Mouse (Mus musculus) CD4-positive, CD25-positive, alpha-beta regulatory T cell, adult 4 months (primary cell): Measurements from ENCODE around the gene Sez6l. TPM values are rescaled to one million over a fixed set of nuclear protein-coding genes. Genes with fewer than 3 reads are reported as not detected.

Experiments used
- ATAC-seq: one replicate; pipeline ENCODE4 v1.8.0; 2017
- polyA plus RNA-seq, 2 experiments: library from polyadenylated mRNA; unstranded; fragments of 100-300 nt; shearing (Covaris generic); gene quantifications; one replicate each; pipeline ENCODE4 v1.2.1; 2017

Gene Sez6l
- polyA plus RNA-seq, 2 experiments from 2014 or later: not detected

DNA sequence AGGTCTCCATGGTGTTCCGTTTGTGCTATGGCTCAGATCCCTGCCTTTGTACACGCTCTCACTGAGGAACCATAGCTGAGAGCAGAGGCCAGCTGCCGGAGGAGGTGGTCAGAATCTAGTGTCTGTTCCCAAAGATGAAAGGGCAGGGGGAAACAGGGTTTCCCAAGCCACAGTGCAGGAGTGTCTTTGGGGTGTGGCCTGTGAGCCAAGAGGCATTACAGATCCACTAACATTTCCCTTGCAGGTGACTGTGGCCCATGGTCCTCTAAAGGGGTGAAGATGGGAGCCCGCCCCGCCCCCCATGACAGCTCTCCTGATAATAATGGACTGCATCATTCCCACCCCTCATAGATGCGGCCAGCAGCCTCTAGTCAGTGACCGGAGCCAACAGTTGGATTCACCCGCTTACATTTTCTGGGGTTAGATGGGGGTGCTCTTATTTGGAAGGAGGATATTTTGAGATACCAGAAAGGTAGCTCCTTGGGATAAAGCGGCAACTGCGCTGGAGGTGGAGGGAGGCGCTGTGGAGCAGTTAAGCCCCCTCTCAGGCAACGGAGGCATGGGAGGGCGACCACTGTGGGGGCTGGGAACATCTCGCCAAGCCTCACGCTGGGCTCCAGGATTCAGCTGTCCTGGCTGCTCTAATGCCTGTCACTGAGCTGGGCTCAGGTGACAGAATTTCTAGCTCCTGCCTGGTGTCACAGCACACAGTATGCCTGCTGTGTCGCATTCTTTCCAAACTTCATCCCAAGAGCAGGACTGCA, 43.5 kb downstream of the Sez6l start:
- ATAC-seq: no peak

GRCm38 (mm10) chr5:112532894-112533293, 44.1 kb downstream of the Sez6l start:
- ATAC-seq: no peak

GRCm38 (mm10) chr5:112532210-112532609, 44.8 kb downstream of the Sez6l start:
- ATAC-seq: no peak

DNA sequence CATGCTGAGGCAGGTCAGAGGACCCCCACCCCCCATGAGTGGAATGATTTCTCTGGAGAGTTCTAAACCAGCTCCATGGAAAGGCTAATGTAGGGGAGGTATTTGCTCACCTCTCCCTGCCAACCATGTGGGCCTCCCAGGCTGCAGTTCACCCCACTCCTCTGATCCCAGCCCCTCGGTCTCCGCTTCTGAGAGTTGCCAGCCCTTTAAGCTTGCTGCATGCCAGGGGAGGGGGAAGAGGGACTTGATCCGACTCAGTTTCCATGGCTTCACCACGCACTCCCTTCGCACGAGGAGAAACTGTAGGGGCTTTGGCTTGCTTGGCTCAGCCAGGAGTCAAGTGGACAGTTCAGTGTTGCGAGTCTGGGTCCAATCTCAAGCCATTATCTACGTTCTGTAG, 45.9 kb downstream of the Sez6l start:
- no peak for ATAC-seq

GRCm38 (mm10) chr5:112526936-112527335, 50.0 kb downstream of the Sez6l start:
- ATAC-seq: no peak

DNA sequence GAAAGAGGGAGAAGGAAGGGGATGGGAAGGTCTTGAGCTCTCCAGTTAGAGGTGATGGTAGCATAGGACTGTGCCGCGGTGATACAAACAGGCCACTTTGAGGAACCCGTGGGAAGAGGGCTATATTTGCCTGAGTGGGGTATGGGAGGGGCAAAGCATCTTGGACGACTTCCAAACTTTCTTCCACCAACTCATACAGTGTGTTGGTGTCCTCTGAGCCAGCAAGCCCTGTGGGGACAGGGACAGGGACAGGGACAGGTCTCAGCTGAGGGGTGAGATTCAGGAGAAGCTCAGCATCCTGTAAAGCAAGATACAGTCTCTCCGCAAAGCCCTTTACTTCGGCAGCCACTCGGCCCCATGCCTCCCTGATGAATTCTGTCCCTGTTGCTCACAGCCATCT, 50.5 kb downstream of the Sez6l start:
- no peak for ATAC-seq

- ATAC-seq: no peak
These were observed 51.0 kb downstream of the Sez6l start for GRCm38 (mm10) chr5:112525980-112526379.

DNA sequence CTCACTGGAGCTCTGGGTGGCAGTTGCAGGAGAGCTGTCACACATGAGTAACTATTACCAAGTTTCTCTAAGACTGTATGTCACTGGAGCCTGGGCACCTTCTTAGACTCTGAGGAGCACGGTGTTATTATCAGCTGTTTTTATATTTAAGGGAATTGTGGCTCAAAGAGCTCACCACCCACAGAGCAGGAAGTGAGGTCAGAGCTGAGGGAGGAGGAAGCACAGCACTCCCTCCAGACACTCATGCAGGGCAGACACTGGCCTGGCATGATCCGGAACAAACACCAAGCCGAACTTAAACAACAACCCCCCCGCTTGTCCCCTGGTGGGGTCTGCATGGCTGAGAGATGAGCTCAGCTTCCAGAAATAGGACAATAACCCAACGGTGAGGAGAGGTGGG, 51.7 kb downstream of the Sez6l start:
- ATAC-seq: no peak

GRCm38 (mm10) chr5:112523796-112524195, 53.2 kb downstream of the Sez6l start:
- ATAC-seq: no peak

GRCm38 (mm10) chr5:112523331-112523730, 53.7 kb downstream of the Sez6l start:
- no peak for ATAC-seq

- no peak for ATAC-seq
These were observed 55.1 kb downstream of the Sez6l start for GRCm38 (mm10) chr5:112521703-112522527.

GRCm38 (mm10) chr5:112520826-112521702, 55.9 kb downstream of the Sez6l start:
- no peak for ATAC-seq

DNA sequence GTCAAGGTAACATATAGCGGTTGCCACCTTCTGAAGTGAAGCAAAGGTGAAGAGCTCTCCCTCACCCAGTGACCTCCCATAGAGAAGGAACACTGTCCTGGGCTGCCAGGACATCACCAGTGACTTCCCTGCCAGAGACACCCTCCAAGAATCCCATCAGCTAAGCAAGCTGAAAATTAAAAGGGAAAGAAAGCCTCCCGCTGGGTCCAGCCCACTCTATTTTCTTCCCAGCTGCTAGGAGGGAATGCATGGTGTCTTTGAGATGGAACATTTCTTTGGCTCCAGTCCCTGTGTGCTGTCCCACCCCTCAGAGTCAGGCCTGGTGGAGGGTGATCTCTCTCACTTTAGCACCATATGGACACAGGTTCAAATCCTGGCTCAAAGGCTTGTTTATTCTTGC, 58.2 kb downstream of the Sez6l start:
- no peak for ATAC-seq

DNA sequence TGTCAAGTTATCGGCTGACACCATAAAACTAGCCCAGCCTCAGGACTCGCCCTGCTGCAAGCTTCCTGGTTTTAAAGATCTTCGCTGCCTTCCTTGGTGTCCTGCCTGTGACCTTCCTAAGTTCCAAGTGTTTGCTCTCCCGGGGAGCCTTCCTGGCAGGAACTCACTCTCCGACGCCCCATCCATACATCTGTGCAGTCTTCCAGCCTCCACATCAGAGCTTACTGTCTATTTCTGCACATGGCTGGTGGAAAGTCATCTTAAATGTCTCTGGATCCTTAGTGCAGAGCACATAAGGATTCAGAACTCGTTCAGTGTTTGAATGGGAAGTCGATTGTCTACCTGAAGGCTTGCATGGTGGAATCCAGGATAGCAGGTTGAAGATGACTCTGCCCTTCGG, 59.5 kb downstream of the Sez6l start:
- ATAC-seq: no peak

- no peak for ATAC-seq
These were observed 60.5 kb downstream of the Sez6l start for GRCm38 (mm10) chr5:112516527-112516926.

- ATAC-seq: no peak
These were observed 66.6 kb downstream of the Sez6l start for GRCm38 (mm10) chr5:112510351-112510750.

- no peak for ATAC-seq
These were observed 67.1 kb downstream of the Sez6l start for GRCm38 (mm10) chr5:112509916-112510315.

- ATAC-seq: no peak
These were observed 71.4 kb downstream of the Sez6l start for GRCm38 (mm10) chr5:112505595-112505994.

- ATAC-seq: no peak
These were observed 75.6 kb downstream of the Sez6l start for GRCm38 (mm10) chr5:112501384-112501783.

DNA sequence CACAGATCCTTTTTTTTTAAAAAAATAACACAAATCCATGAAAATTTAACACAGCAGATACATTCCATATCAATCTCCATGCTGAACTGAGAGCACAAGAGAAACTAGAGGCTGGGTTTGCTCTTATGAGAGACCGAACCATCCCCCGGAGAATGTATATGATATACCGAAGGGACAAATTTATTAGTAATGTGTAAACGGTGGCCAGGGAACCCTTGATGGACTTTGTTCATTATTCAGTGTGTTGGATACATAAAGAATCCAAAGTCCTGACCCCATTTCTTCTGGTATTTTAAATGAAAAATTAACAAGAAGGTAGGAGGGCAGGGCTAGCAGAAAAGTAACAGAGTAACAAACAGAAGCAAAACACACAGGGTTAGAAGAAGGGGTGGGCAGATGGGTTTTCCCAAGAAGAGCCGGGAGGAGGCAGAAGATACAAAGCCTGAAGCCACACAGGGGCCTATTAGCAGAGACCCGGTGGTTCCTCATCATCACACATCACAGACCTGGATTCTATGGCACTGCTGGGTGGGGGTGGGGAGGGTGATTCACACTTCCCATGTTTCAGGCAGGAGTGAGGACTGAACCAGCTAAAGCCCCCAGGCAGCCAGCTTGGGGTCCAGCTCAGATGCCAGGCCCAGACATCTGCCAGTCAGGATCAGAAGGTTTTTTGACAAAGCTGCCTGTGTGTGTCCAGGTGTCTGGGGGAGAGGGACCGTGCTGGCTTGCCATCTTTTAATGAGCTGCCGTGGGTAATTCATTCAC, 76.9 kb downstream of the Sez6l start:
- ATAC-seq: no peak

DNA sequence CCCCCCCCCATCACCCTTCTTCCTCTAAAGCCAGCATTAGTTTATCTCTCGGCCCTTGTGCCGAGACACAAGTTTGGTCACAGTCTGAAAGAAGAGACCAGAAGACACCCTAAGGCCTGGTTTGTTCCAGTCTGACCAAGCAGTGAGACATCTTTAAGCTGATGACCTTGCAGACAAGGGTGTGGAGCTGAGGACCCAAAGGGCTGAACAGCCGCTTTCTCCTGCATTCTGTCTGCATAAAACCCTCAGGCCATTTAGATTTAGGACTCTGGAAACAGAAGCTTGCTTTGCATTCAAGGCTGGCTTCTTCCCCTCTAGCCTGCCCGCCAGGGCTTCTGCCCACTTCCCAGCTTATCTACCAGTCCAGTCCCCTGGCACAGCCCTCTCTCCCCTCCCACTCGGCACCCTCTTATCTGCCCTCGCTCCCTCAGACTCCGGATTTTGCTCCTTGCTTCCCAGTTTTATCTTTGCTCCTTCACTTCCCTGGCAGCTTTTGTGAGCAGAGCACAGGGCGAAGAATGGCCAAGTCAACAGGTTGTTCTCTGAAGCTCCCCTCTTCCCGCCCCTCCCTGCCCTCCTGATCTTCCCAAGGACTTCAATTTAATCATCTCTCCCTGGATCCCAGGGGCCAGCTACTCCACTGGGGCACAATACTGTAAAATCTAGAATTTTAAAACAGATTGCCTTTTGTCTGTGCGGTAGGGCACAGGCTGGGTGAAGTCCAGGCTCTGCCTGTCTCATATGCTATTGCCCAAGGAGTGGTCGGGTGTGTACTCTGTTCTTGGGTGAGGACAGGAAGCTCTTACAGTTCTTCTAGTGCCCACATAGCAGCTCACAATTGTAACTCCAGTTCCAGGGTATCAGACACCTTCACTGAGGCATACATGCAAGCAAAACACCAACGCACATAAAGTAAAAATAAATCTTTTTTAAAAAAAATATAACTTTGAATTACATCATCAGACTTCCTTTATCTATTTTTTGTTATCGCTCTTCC, 77.8 kb downstream of the Sez6l start:
- no peak for ATAC-seq
